Mouse (Mus musculus) skeletal muscle tissue, adult 2 months (tissue): ENCODE data around the gene Krtcap3.

Experiments used
- DNase-seq: peaks from one replicate; pipeline ENCODE4 v3.0.0-alpha.2; 2012; ENCODE audit warnings: low read depth, low spot score

Krtcap3 gene

DNA sequence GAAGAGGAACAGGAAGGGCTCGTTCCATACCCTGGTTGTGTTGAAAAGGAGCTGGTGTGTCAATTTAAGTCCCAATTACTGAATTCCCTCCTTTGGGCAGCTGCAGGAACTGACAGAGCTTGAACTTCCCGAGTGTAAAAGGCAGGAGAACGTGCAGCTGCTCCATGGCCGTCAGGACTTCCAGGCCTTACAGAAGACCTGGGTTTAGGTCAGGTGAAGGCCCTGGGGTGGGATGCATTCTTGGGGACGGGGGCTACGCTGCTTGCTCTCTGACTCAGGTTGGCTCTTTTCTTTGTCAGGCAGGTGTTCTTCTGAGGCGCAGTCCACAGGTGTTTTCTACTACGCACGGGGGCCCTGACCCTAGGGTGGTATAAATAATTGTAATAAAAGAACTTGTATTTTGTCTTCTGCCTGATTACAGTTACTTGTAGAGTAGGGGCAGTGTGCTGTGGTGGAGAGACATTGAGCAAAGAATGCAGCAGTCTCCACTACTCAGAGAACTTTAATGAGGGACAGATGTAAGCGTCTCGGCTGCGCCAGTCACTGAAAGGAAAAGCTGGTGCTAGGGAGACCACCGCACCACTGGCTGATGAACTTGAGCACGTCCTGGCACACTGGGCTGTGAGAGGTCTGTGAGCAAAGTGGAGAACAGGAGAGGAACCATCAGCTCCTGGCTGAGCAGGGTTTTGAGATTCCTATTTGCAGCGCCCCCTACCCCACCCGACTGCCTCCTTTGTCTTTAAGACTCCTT lies 1.5 kb downstream of the Krtcap3 start:
- no peak for DNase-seq

DNA sequence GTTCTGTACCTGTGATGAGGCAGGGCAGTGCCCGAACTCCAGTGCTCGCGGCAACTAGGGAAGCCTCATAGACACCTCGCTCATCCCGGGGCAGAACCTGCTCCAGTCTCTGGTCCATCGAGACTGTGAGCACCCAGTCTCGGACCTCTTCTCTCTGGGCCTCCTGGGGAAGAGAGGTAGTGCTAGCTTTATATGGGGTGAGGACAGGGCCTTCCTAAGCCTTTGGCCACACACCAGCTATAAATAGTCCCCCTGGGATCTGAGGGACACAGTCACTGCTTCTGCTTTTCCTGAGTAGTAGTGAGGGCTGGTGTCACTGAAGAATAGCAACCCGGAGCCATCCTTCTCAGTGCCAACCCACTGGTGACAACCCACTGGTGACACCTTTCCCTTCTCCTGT lies 2.3 kb downstream of the Krtcap3 start:
- no peak for DNase-seq

- DNase-seq: peak; percentile 48
These were observed 3.0 kb downstream of the Krtcap3 start for GRCm38 (mm10) chr5:31254452-31254851.

- no peak for DNase-seq
These were observed 3.4 kb downstream of the Krtcap3 start for GRCm38 (mm10) chr5:31254901-31255300.

- DNase-seq: no peak
These were observed 3.9 kb downstream of the Krtcap3 start for GRCm38 (mm10) chr5:31255381-31255780.

DNA sequence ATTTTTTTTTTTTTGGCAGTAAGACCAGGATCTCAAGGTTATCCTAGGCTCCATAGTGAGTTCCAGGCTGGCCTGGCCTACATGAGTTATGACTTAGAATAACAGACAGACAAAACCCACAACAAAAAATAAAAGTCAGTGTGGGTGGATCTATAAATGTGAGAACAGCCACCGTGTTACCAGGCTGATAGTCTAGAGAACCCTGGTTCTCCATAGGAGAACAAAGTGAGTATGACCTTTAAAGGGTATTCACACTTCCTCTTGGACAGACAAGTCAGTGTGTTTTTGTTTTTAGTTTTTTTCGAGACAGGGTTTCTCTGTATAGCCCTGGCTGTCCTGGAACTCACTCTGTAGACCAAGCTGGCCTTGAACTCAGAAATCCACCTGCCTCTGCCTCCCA lies 4.5 kb downstream of the Krtcap3 start:
- DNase-seq: no peak

DNA sequence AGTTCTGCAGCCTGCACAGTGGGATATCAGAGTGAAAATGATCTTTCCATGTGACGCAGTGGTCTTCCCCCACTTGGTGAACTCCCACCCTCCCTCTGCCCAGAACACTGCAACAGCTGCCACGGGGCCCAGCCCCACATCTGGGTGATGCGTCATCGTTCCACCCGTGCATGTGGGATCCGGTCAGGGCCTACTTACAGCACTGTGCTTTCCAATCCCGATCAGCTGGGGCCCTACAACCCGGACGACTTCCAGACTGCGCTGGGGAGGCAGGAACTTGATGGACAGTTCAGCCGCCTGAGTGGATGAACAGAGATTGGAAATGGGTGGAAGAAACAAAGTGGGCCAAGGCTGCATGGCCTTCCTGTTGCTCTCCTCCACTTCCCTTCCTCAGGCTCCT lies 6.1 kb downstream of the Krtcap3 start:
- DNase-seq: no peak

GRCm38 (mm10) chr5:31266101-31266500 lies 14.6 kb downstream of the Krtcap3 start:
- DNase-seq: no peak

DNA sequence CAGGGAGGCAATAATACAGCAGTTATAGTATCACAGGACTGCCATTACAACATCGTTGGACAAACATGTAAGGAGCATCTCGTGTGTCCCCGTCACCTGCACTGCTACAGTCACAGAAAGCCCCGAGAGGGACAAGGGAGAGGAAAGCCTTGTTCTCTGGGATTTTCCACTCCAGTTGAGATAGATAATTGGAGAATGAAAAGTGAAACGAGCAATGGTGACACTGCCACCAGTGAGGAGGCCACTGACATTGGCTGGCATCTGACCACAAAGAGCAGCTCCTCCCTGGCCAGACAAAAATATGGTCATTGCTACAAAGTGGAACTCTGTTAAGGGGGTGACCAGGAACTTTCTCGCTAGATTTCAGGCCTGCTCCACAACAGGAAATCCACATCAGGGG lies 16.2 kb downstream of the Krtcap3 start:
- no peak for DNase-seq

GRCm38 (mm10) chr5:31273018-31273417 lies 21.5 kb downstream of the Krtcap3 start:
- DNase-seq: no peak

DNA sequence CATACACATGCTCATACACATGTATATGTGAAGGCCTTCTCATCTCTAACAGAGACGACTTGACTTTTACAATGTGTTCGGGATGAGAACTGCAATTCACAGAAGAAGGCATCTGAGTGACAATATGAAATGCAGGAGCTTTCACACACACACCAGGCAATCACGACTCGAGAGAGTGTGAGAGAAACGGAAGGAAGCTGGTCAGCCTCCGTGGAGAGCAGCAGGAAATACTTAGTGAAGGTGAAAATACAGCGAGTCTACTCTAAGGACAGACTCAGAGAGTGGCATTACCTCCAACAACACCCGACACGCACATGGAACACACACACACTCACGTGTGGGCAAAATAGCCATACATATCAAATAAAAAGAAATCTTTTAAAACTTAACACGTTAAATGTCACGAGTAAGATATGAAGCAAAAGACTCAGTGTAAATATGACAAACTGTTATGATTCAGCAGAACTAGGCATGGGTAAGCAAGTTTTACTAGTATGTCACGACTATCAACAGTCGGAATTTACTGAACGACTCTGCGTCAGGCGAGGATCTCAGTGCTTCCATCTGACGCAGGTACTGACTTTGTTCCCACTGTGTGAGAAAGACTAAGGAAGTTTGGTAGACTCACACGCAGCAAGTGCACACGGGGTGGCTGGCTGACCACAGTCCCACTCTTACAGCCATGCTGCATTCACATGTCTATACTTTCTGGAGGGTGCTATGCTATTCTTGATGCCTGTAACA lies 27.9 kb downstream of the Krtcap3 start:
- DNase-seq: no peak

DNA sequence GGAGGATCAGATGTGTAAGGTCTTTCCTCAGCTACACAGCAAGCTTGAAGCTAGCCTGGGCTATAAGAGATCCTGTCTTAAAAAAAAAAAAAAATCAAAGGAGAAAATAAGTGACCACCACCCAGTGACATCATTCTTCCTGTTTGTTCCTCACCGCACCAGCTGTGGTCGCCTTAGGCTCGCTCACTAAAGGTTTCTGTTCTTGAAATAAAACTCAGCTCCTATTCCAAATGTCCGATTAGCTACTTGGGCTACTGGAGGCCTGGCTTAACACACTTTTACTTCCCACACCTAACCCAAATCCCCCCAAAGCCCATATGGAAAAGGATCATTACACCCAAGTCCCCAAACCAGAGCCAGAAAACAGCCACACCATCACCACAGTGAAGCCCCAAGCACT lies 36.7 kb downstream of the Krtcap3 start:
- DNase-seq: peak; percentile 23

- no peak for DNase-seq
These were observed 37.2 kb downstream of the Krtcap3 start for GRCm38 (mm10) chr5:31288655-31289054.

- DNase-seq: no peak
These were observed 38.2 kb downstream of the Krtcap3 start for GRCm38 (mm10) chr5:31289626-31290230.

DNA sequence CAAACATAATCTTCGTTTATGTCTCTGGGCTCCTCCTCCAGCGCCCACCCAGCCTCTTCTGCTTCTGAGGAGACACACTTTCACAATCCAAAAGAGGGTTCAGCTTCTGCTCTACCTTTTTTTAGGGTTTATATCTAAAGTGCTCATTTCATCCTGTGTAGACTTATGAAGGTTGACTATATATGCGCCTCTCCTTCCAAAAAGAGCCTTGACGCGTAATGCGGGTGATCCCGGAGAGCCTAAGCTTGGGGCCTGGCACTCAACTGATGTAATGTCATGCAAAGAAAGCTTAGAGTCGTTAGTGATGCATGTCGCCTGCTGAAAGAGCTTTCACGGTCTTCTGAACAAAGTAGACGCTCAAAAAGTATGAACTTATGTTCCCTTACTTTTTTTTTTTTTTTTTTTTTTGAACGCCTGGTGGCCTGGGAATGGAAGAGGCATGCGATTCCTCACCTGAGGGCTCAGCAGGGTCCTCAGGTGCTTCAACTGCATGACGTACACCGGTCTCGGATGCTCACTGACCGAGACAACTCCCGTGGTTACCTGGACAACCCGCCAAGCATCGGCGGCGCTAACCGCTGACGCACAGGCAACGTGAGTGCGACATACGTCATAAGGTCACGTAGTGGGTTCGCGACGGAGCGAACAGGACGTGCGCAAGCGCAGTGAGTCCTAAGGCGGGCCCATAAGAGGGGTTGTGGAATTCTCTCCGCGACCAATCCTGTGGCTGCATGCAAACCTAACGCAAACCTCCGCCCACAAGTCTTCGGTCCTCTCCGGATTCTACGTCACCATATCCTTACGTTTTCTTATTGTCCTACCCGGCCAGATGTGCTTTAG lies 39.2 kb downstream of the Krtcap3 start, which contains the start of gene Ift172:
Gene Ift172, minus strand, starts transcription at position 596 of the 840 bp plus-strand sequence.
- peak; percentile 99 for DNase-seq

DNA sequence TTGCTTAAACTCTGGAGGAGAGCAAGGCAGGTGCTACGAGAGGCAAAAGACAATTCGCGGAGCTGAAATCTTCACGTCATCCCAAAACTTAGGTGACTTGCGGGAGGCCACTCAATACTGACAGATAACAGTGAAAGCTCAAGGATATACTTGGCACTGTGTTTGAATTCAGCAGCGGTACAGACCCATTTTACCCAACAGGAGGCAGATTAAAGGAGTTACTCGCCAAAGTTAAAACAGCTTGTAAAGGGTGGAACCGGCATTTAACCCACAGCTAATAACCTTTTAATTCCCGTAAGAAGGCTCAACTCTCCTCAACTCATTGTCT lies 39.8 kb downstream of the Krtcap3 start:
- DNase-seq: no peak

- no peak for DNase-seq
These were observed 43.6 kb downstream of the Krtcap3 start for GRCm38 (mm10) chr5:31294964-31295605.

- DNase-seq: no peak
These were observed 44.2 kb downstream of the Krtcap3 start, which contains the start of gene Fndc4 for GRCm38 (mm10) chr5:31295606-31296141. Gene Fndc4, minus strand, starts transcription at chr5:31296080.

DNA sequence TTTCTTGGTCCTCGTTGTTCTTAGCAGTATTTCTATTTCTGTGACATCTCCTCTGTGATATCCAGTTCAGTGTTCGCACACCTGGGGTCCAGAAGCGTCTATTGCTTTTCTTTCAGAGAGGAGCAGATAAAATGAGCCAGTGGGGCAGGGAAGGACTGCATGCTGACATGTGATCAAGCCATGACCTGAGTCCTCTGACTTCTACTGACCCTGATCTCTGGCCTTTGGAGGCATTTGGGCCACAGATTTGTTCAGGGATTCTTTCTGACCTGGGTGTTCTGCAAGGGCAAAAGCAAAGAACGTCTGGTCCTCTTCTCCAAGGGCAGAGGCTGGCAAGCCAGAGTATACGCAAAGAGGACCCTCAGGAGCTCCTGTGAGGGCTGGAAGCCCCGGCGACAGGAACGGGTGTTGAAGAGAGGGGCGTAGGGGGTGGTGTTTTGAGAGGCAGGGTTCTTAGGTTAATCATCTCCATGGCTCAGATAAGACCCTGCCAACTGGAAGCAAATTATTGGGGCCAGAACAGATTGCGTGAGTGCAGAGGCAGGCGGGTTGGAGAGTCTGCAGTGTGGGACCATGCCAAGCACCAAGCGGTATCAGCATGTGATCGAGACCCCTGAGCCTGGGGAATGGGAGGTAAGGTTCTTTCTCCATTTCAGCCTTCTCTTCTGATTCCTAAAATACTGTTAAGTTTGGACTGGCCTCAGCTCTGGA lies 45.7 kb downstream of the Krtcap3 start, which contains the start of gene Gckr:
Gene Gckr, plus strand, starts transcription at position 397 of the 711 bp plus-strand sequence.
- DNase-seq: no peak

DNA sequence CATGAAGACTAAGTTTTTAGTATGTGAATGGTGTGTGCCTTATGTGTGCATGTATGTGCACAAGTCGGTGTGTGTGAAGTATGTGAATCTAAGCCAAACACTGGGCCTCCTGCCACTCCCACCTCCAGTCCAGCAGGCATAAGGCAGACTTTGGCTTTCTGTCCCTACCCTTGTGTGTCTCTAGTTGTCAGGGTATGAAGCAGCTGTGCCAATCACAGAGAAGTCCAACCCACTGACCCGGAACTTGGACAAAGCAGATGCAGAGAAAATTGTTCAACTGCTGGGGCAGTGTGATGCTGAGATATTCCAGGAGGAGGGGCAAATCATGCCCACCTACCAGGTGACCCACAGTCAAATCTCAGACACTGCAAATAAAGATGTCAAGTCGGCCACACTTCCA lies 46.5 kb downstream of the Krtcap3 start:
- no peak for DNase-seq
